Mouse (Mus musculus) lung, adult 18-20 months (tissue): Measurements from ENCODE around the gene Hmgn2.

ENCODE experiments used
- DNase-seq, 2 experiments: peaks; one replicate each; pipeline ENCODE4 v3.0.0; 2022; ENCODE audit warnings: mixed read lengths in 2 of 2

Hmgn2 gene

DNA sequence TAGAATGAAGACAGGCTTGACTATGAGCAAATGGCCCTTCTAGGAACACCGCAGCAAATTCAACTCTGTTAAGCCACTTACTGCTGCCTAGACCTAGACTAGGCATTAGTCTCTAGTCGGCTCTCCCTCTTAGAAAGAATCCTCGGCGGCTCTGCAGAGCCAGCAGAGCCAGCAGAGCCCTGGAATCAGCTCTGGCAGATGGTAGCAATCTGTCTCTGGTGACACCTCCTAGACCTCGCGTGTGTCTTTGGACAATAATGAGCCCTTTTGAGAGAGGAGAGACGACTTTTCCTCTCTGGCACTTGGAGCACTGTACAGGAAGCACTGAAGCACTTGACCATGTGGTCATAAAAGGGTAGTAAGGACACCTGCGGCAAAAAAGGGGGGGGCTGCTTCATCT lies 3.3 kb upstream of the Hmgn2 start:
- DNase-seq: no peak

- DNase-seq: no peak
Observed at GRCm38 (mm10) chr4:133970876-133971275, 2.4 kb upstream of the Hmgn2 start.

DNA sequence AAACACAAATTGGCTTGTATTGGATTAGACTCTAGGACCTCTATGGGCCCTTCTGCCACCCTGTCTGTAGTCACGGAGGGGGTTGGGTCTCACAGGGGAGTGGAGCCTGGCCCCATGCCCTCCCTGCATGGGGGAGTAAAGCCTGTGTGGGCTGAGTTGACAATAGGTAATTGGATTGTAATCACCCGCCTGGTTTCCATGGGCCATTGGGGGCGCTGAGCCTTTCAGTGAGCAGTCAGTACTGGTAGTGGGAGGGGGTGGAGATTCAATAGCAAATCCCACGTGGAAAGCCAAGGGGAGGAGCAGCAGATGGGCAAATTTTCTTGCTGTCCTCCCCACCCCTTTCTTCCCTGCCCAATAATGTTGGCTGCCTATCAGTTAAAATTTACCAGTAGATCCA lies 1.7 kb upstream of the Hmgn2 start:
- no peak for DNase-seq

GRCm38 (mm10) chr4:133969114-133969770 lies 792 bp upstream of the Hmgn2 start:
- DNase-seq: no peak

GRCm38 (mm10) chr4:133967866-133968149 lies 642 bp downstream of the Hmgn2 start:
- DNase-seq: peak; percentile 85 to 87

DNA sequence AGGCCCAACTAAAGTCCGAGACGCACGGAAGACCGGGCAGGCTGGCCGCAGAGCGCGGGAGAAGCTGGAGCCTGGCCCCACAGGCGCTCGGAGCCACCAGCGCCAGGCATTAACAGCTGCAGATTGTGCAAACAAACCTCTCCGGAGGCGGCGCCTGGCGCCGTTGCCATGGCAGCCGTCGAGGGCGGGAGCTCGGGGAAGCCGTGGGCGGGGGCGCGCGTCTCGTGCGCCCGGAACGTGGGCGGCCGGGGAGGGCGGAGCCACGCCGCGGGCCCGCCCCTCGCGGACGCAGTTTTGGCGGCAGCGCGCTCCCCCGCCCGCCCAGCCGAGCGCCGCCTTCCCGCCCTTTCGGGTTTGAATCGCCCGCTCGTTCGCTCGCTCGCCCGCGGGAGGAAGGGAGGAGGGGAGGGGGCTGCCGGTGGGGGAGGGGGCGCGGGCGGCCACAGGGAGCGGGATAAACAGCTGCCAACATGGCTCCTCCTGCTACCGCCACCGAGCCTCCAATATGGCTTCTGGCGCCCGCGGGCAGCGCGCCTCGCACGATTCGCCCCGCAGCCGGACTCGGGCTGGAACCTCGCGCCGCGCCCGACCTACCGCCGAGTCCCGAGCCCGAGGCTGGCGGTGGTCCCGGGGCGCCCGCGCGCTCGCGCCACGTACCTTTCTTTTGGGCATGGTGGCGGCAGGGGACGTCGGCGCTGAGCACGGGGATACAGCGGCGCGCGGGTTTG lies 1.1 kb downstream of the Hmgn2 start:
- peak; percentile 98 for DNase-seq

GRCm38 (mm10) chr4:133966271-133966940 lies 2.0 kb downstream of the Hmgn2 start:
- no peak for DNase-seq

DNA sequence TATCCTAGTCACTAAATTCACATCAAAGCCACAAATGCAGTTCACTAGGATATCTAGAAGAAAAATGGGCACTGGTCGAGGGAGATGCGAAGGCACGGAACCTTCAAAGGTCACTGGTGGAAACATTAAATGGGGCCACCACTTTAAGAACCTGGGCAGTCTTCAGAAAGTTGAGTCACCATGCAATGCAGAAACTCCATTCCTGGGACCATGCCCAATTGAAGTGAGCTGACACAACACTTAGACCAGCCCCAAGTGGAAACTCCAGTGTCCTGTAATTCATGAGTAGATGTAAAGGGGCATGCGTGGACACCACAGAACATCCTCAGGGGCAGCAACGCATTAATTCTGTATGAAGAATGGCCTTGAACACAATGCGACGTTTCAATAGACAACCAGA lies 5.9 kb downstream of the Hmgn2 start:
- DNase-seq: no peak

DNA sequence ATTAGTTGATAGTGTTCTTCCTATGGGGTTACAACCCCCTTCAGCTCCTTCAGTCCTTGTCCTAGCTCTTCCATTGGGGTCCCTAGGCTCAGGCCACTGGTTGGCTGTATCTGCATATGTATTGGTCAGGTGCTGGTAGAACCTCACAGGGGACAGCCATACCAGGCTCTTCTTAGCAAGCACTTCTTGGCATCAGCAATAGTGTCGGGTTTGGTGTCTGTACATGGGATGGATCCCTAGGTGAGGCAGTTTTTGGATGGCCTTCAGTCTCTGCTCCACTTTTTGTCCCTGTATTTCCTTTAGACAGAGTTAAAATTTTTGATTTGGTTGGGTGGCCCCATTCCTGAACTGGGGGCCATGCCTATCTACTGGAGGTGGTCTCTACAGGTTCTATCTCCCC lies 9.6 kb downstream of the Hmgn2 start:
- DNase-seq: no peak

DNA sequence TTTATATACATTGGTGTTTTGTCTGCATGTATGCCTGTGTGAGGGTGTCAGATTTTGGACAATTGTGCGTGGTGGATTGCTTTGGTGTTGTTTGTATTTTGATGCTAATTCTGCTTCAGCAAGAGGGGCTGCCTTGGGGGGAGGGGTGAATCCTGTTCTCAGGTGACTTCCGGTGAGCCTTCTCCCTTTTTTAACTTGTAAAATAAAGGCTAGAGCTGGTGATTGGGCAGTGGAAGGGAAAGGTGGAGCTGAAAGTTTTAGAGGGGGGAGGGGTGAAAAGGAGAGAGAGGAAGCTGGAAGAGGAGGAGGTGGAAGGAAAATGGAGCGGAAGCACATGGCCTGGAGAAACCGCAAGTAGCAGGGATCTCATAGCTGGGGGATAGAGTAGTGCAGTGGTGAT lies 12.1 kb downstream of the Hmgn2 start:
- no peak for DNase-seq

GRCm38 (mm10) chr4:133946736-133947135 lies 21.7 kb downstream of the Hmgn2 start:
- DNase-seq: no peak

- peak in 1 of 2 experiments; percentile 31 for DNase-seq
Observed at GRCm38 (mm10) chr4:133943791-133944190, 24.7 kb downstream of the Hmgn2 start.

GRCm38 (mm10) chr4:133942679-133943078 lies 25.8 kb downstream of the Hmgn2 start:
- peak; percentile 24 to 32 for DNase-seq

DNA sequence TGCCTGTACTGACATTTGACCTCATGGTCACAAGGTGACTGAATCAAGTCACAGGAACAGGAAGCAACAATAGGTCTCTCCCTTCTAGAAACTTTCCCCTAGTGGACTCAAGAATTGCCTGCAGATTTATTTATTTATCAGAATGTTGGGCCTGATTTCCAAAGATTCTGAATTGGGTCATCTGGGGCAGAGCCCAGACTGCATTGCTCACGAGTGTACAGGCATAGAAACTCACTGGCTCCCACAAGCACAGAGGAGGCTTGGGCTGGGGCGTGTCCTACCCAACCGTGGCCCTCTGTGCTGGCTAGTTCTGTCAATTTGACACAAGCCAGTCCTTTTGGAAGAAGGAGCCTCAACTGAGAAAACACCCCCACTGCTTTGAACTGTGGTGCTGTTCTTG lies 26.9 kb downstream of the Hmgn2 start:
- peak; percentile 38 to 51 for DNase-seq

DNA sequence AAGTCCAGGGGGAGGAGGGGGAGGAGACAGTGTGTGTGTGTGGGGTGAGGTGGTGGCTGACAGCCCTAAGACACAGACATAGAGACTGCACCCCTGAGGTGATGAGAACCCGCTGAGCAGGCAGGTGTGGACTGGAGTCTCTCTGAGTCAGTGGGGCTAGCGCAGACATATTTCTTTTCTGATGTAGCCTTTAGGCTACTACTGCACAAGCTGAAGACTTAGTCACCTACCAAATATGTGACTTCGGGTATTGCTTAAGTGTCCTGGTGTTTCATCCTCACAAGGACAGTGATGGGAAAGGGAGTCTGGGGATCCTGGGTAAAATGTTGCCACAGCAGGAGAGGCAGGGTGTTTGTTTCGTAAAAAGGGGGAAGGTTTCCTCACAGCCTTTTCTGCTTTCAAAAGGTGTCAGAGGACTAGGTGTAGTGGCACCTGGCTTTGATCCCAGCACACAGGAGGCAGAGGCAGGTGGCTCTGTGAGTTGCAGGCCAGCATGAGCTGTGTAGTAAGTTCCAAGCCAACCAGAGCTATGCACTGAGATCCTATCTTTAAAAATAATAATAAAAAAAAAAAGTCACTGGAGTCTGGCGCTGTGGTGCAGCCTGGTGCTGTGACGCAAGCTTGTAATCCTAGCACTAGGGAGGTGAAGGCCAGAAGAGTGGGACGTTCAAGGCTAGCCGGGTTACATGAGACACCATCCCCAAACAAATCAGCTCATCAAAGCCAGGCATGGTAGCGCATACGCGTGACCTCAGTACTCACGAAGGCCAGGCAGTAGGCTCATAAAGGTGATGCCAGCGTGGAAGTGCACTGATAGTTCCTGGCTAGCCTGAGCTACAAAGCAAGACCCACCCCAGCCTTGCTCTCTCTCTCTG lies 27.8 kb downstream of the Hmgn2 start:
- DNase-seq: no peak

DNA sequence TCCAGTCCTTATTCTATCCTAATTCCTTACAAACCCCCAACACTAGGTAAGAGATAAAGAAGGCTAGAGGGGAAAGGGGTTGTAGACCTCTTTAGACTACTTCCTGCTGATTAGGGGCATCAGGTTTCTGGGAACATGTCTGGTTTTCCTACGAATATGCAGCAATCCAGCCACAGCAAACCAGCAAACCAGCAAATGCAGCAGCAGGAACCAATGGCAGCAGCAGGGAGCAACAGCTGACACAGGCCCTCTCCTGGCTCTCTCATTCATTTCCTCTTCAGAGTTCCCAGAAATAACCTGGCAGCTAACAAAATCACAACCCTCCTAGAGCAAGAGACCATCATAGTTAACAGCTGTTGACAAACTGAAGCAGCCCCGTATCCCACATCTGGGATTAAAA lies 30.4 kb downstream of the Hmgn2 start:
- DNase-seq: no peak

GRCm38 (mm10) chr4:133931785-133932184 lies 36.7 kb downstream of the Hmgn2 start:
- DNase-seq: no peak

DNA sequence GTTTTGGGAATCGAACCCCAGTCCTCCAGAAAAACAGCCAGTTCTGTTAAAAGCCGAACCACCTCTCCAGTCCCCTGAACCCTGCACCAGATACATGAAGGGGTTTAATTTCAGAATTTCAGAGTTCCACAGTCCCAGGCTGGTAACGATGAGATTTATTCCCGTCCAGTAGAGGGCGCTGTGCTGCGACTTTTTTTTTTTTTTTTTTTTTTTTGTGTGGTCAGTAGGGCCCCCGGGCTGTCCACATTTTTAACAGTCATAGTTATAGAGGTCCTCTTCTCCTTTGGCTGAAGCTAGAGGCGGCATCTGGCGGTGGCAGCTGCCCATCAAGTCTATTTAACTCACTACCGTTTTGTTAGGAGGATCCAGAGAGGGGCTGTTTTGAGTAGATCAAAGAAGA lies 37.1 kb downstream of the Hmgn2 start:
- DNase-seq: no peak

DNA sequence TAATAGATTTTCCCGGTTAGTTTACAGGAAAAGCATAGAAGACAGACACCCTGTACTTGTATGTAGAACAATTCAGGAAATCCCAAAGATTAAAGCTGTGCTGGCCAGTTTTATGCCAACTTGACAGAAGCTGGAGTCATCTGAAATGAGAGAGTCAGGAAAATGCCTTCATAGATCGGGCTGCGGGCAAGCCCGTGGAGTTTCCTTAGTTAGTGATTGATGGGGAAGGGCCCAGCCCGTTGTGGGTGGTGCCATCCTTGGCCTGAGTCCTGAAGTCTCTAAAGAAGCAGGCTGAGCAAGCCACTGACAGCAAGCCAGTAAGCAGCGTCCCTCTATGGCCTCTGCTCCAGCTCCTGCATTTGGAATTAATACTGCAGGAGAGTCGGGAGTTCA lies 39.2 kb downstream of the Hmgn2 start:
- peak; percentile 55 to 67 for DNase-seq

- DNase-seq: peak in 1 of 2 experiments; percentile 56
Observed at GRCm38 (mm10) chr4:133928576-133929277, 39.7 kb downstream of the Hmgn2 start.

GRCm38 (mm10) chr4:133925204-133925603 lies 43.2 kb downstream of the Hmgn2 start:
- peak in 1 of 2 experiments; percentile 55 for DNase-seq

DNA sequence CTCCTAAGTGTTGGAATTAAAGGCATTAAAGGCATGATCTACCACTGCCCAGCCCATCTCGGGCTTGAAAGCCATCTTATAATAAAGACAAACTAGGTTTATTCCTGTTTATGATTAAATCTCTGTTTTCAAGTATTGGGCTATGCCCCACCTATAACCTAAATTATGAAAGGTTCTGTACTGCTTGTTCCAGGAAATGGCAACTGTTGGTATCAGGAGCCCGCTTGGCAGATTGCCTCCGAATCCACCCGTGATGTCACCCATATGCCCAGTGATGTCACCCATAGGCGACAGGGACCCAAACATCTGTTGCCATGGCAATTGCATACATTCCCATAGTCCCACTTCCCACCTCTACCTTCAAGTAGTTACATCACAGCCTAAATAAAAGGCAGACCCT lies 44.7 kb downstream of the Hmgn2 start:
- peak; percentile 49 to 60 for DNase-seq
